Mouse (Mus musculus) liver, adult 2 months (tissue): ENCODE measurements around the gene Gm29094.
A peak's percentile ranks its signal among the peaks of the same experiment; 100 is the strongest.
"Not testable (repeated sequence)": the region's sequence is repeated elsewhere in the genome, so short reads cannot be mapped to it uniquely, and the experiment has no call there.

Experiments used
- CTCF ChIP-seq: fragments of 200-500 bp; IDR thresholded peaks from 2 replicates; pipeline ENCODE4 v1.5.1; 2011; ENCODE audit warnings: low read depth, low read length, control low read depth
- POLR2A ChIP-seq: fragments of 200-500 bp; IDR thresholded peaks from 2 replicates; pipeline ENCODE4 v1.6.1; 2011; ENCODE audit warnings: low read length, control low read depth; ENCODE audit not compliant: insufficient read depth; ENCODE audit errors: extremely low read depth

DNA sequence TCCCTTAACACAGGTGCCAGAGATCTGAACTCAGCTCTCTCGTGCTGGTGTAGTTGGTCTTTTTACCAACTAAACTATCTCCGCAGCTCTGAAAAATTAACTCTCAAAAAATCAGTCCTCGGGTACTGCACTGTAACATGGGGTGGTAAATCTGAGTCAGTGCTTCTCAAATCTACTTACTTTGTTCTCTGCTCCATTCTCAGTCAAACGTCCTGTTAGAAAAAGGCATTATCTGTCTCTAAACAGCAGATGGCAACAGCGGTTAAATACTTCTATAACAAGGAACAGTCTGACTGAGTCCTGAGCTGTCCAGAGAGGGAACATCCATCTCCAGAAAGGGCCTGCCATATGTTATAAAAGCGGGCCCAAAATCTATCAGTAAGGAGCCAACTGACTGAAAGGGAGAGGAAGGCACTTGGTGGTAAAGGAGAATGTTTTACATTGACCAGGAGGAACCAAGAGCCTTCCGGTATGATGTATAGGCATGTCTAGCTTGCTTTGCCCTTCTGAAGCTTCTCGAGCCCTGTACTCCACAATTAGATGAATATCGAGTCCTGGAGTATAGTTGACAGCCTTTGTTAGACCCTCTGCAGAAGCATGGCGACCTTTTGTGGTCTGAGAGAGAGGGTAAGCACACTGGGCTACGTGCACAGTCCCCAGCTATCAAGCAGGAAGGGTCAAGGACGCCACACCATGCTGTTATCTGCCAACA is 11.3 kb downstream of the Gm29094 start, which contains the start of gene Mthfs:
- TF ChIP-seq CTCF = 0 out of 2 replicates have a peak, but pooled peaks have one; percentile 12
- TF ChIP-seq POLR2A = not testable (repeated sequence)
